Mouse (Mus musculus) bone marrow, adult 2 months (tissue): Measurements from ENCODE around the gene Anks1b.

Experiments
- CTCF ChIP-seq: fragments of 200-500 bp; IDR thresholded peaks from 2 replicates; pipeline ENCODE4 v1.5.1; 2011; ENCODE audit warnings: low read length, control low read depth; ENCODE audit not compliant: control insufficient read depth, insufficient read depth
- POLR2A ChIP-seq: fragments of 200-500 bp; IDR thresholded peaks from 2 replicates; pipeline ENCODE4 v1.6.1; 2011; ENCODE audit warnings: low read depth, mild to moderate bottlenecking, control low read depth, low read length, borderline replicate concordance; ENCODE audit not compliant: control insufficient read depth

GRCm38 (mm10) chr10:90081151-90081550, 207.8 kb downstream of the Anks1b start:
- TF ChIP-seq CTCF, result no peak
- TF ChIP-seq POLR2A, result no peak
